Mouse (Mus musculus) midbrain, embryonic 13.5 days (tissue): ENCODE results near the gene Olfr976. TPM values are rescaled to one million over a fixed set of nuclear protein-coding genes. Genes with fewer than 3 reads are reported as not detected.
"Not testable (repeated sequence)": the region's sequence is repeated elsewhere in the genome, so short reads cannot be mapped to it uniquely, and the experiment has no call there.

Experiments
- ATAC-seq: fragments of 200-750 bp; cut with Nextera tagmentation; 2 replicates; pipeline ENCODE4 v1.8.0; 2017; ENCODE audit warnings: mild to moderate bottlenecking, moderate TSS enrichment, moderate library complexity
- H3K27ac ChIP-seq: fragments of 300-500 bp; sonication (generic); 2 replicates; pipeline ENCODE4 v1.5.1; 2015; ENCODE audit warnings: inconsistent platforms, mild to moderate bottlenecking, moderate library complexity
- H3K27me3 ChIP-seq: fragments of 300-500 bp; sonication (generic); 2 replicates; pipeline ENCODE4 v1.6.1; 2015; ENCODE audit warnings: mild to moderate bottlenecking, inconsistent platforms
- H3K36me3 ChIP-seq: fragments of 300-500 bp; sonication (generic); 2 replicates; pipeline ENCODE4 v1.6.1; 2015; ENCODE audit warnings: mild to moderate bottlenecking, inconsistent platforms
- H3K4me1 ChIP-seq: fragments of 300-500 bp; sonication (generic); replicated peaks from 2 replicates; pipeline ENCODE4 v1.6.1; 2015; ENCODE audit warnings: inconsistent platforms
- H3K4me2 ChIP-seq: fragments of 300-500 bp; sonication (generic); replicated peaks from 2 replicates; pipeline ENCODE4 v1.6.1; 2015; ENCODE audit warnings: moderate library complexity, mild to moderate bottlenecking, inconsistent platforms
- H3K4me3 ChIP-seq: fragments of 300-500 bp; sonication (generic); replicated peaks from 2 replicates; pipeline ENCODE4 v1.5.1; 2015; ENCODE audit warnings: mild to moderate bottlenecking, inconsistent platforms
- H3K9ac ChIP-seq: fragments of 300-500 bp; sonication (generic); replicated peaks from 2 replicates; pipeline ENCODE4 v1.6.1; 2015; ENCODE audit warnings: mild to moderate bottlenecking, inconsistent platforms
- H3K9me3 ChIP-seq: fragments of 300-500 bp; sonication (generic); 2 replicates; pipeline ENCODE4 v1.6.1; 2016; ENCODE audit warnings: mild to moderate bottlenecking, inconsistent platforms
- WGBS: fragments of 180-500 bp; shearing (Covaris S2); methylation state at CpG from one replicate; pipeline ENCODE4 v1.1.7; 2015; 5-methylcytosine and 5-hydroxymethylcytosine counted together
- polyA plus RNA-seq: library from polyadenylated mRNA; unstranded; fragments of >200 nt; fragmentation: Nextera tagmentation; extraction: Ambion mirVana; gene quantifications from 2 replicates; pipeline ENCODE4 v1.2.1, GENCODE M21; 2015

Olfr976 gene
- polyA plus RNA-seq: not detected in 2 replicates

DNA sequence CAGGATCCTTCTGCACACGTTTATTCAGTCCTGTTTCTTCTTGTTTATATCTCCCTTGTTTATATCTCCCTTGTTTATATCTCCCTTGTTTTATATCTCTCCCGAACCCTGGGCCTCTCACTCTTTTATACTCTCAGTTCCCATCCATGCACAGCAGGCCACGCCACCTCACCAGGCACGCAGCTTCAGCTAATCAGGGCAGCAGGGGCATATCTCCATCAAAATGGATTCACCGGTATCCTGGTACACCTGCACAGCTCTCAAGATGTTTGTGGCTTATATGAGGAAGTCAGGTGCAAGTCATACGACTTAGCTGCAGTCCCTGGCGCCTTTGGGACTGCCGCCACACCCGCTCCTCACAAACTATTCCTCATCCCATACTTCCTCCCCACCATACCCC, at the start of gene Olfr976:
Gene Olfr976, minus strand, starts transcription at position 101 of the 400 bp plus-strand sequence.
- not testable (repeated sequence) for H3K9ac ChIP-seq, H3K4me1 ChIP-seq, H3K9me3 ChIP-seq, H3K36me3 ChIP-seq, H3K4me2 ChIP-seq, H3K27ac ChIP-seq, H3K4me3 ChIP-seq, ATAC-seq, H3K27me3 ChIP-seq
- WGBS: 87% methylated on average over 8 of the region's 9 CpGs

DNA sequence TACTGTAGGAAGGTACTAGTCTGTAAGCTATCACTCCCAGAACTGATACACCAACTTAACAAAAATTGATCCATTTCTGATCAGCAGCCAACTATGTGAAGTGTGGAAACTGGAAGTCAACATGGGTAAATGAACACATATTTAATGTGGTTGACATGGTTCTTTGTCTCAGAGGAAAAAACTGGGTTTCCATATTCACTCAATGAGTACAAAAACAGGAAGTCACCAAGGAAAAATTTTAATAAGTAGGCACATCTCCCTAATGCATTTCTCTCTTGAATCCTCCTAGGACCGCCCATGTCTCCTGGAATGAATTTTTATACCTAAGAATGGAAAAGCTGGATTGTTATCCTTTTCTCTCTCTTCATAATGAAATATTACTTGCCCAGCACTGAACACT, 48.5 kb upstream of the Olfr976 start, which contains the start of gene Olfr980:
Gene Olfr980, minus strand, starts transcription at position 101 of the 400 bp plus-strand sequence.
- Histone ChIP-seq H3K4me3 (no peak within 1 kb of the TSS), H3K27me3 (no peaks in the 10 kb centered on the region), H3K4me2 (no peak within 1 kb of the TSS), H3K9ac (no peak within 1 kb of the TSS), H3K9me3 (no peaks in the 10 kb centered on the region), H3K36me3 (no peaks in the 10 kb centered on the region), H3K27ac (no peak within 1 kb of the TSS), H3K4me1 (no peaks in the 10 kb centered on the region)
- 90% methylated on average over 1 of the region's 1 CpGs for WGBS
- ATAC-seq: no peak

DNA sequence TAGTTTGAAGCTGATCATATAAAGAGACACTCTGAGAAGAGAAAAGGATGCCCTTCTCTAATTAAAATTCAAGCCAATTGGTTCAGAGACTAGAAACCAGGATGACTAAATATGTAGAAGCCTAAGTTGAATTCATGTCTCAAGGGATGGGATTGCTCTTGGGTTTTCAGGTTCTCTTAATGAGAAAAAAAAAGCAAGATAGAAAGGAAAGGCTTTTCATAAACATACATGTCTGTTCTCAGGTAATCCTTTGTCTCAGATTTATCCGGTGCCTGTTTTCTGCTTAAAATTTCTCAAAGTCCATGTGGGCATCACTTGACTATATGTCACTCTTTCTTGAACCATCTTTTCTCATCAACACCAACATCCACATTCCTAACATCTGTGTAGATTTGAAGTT, 42.4 kb upstream of the Olfr976 start, which contains the start of gene Olfr979:
Gene Olfr979, minus strand, starts transcription at position 101 of the 400 bp plus-strand sequence.
- Histone ChIP-seq H3K4me2 (no peak within 1 kb of the TSS), H3K9ac (no peak within 1 kb of the TSS), H3K4me1 (no peaks in the 10 kb centered on the region), H3K36me3 (no peaks in the 10 kb centered on the region), H3K27ac (no peak within 1 kb of the TSS), H3K4me3 (no peak within 1 kb of the TSS), H3K9me3 (no peaks in the 10 kb centered on the region), H3K27me3 (no peaks in the 10 kb centered on the region)
- ATAC-seq: no peak
- WGBS: 84% methylated on average over 1 of the region's 1 CpGs

DNA sequence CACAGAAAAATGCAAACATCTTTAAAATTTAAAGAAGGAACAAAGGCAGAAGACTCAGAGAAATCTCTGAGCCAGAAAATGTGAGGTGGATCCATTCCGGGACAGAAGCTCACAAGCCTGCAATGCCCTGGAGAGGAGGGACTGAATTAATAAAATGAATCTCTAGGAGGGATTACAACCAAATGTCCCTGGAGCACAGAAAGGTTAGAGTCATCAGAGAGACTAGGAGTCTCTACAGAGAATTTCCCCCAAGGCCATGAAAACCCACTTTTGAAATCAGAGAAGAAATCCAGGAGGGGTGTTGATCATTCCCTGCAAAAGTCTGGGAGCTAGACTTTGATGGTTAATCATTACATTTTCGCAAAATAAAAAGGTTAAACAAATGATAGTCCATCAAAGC, 30.9 kb upstream of the Olfr976 start, which contains the start of gene Olfr978:
Gene Olfr978, plus strand, starts transcription at position 301 of the 400 bp plus-strand sequence.
- Histone ChIP-seq H3K27me3 (no peaks in the 10 kb centered on the region), H3K36me3 (no peaks in the 10 kb centered on the region), H3K4me2 (no peak within 1 kb of the TSS), H3K9ac (no peak within 1 kb of the TSS), H3K27ac (no peak within 1 kb of the TSS), H3K4me3 (no peak within 1 kb of the TSS), H3K9me3 (no peaks in the 10 kb centered on the region), H3K4me1 (no peaks in the 10 kb centered on the region)
- WGBS: 79% methylated on average over 2 of the region's 2 CpGs
- no peak for ATAC-seq

DNA sequence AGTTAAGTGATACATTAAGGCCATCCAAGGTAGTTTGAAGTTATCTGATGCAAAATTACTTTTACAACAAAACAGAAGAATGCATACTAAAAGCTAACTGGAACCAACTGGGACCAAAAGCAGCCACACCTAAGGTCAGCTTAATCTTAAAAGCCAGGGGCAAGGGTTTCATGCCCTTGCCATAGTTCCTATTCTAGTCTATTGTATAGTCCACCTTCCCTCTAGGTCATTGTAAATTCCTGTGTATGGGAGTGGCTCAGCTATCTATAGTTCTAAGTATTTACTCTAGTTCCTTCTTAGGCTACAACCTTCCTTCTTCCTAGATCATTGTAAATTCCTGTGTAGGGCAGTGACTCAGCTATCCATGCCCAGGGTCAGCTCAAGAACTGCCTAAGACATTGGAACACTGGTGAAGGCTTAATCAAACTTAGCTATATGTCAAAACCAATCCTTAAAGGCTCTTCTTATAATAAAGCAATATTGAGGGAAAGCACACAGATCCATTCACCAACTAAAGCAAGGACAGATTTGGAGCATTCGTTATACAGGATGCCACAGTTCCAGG, 15.7 kb upstream of the Olfr976 start:
- WGBS: 83% methylated on average over 1 of the region's 1 CpGs
- not testable (repeated sequence) for H3K36me3 ChIP-seq, H3K9me3 ChIP-seq, H3K4me2 ChIP-seq, H3K27me3 ChIP-seq, H3K4me3 ChIP-seq, H3K27ac ChIP-seq, H3K9ac ChIP-seq, H3K4me1 ChIP-seq, ATAC-seq

DNA sequence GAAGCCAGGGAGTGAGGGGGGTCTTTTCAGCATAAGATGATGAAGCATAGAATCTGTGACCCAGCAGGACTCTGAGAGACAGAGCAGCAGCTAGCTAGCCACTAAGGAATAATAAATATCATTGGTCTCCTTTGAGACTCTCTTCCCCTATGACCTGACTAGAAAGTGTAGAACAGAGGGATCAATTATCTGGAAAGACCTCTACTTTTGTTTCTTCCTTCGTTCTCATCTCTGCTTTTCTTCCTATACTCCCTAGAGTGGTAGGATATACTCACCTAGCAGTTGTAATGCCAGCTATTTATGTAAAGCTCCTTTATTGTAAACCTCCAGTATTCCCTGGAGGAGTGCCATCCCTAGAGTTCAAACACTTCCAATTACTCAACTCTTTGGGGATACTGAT, 9.0 kb downstream of the Olfr976 start, which contains the start of gene Olfr975:
Gene Olfr975, minus strand, starts transcription at position 101 of the 400 bp plus-strand sequence.
- Histone ChIP-seq H3K36me3 (no peaks in the 10 kb centered on the region), H3K27me3 (no peaks in the 10 kb centered on the region)
- WGBS: 70% methylated on average over 1 of the region's 1 CpGs

DNA sequence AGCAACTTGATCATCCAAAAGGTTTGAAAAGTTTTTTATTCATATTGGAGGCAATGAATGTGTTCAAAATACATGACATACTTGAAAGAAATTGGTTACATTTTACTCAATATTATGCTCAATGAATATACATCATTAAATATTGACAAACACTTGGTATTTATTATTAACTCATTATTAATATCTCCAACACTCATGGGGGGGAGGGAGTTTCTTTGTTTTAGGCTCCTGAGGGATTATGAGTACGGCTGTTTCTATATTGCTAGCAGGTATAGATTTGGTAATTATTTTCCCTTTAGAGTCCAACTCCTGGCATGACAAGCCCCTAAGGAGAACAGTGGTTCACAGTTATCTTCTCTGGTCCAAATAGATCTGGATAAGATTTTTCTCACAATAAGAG, 23.7 kb downstream of the Olfr976 start, which contains the start of gene Olfr974:
Gene Olfr974, plus strand, starts transcription at position 301 of the 400 bp plus-strand sequence.
- no peak within 1 kb of the TSS for H3K4me3 ChIP-seq
- H3K4me2 ChIP-seq: no peak within 1 kb of the TSS
- no peaks in the 10 kb centered on the region for H3K9me3 ChIP-seq
- no peak within 1 kb of the TSS for H3K9ac ChIP-seq
- H3K4me1 ChIP-seq: no peaks in the 10 kb centered on the region
- 81% methylated on average over 1 of the region's 1 CpGs for WGBS
- no peaks in the 10 kb centered on the region for H3K36me3 ChIP-seq
- no peaks in the 10 kb centered on the region for H3K27me3 ChIP-seq
- H3K27ac ChIP-seq: no peak within 1 kb of the TSS
- no peak for ATAC-seq

More for the DNA sequence above, 9.0 kb downstream of the Olfr976 start, which contains the start of gene Olfr975:
- Histone ChIP-seq H3K9ac (no peak within 1 kb of the TSS), H3K4me2 (no peak within 1 kb of the TSS), H3K4me1 (no peaks in the 10 kb centered on the region), H3K4me3 (no peak within 1 kb of the TSS), H3K9me3 (no peaks in the 10 kb centered on the region), H3K27ac (no peak within 1 kb of the TSS)
- no peak for ATAC-seq

DNA sequence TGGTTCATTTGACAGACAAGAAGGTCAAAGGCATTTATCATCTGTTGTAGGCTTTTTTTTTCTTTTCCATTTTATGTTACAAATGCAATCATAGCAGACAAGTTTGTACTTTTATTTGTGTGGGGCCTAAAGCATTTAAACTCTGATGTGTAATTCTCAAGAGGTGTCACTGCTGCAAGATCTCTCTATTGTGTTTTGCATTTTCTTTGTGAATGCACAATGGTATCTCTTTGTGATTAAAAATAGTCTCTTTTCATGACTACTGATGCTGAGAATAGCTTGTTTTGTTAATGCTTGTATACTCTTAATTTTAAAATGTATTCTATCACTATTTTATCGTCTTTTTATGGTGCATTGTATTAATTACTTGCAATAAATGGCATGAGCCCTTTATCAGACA, 32.1 kb downstream of the Olfr976 start:
- not testable (repeated sequence) for H3K9me3 ChIP-seq

DNA sequence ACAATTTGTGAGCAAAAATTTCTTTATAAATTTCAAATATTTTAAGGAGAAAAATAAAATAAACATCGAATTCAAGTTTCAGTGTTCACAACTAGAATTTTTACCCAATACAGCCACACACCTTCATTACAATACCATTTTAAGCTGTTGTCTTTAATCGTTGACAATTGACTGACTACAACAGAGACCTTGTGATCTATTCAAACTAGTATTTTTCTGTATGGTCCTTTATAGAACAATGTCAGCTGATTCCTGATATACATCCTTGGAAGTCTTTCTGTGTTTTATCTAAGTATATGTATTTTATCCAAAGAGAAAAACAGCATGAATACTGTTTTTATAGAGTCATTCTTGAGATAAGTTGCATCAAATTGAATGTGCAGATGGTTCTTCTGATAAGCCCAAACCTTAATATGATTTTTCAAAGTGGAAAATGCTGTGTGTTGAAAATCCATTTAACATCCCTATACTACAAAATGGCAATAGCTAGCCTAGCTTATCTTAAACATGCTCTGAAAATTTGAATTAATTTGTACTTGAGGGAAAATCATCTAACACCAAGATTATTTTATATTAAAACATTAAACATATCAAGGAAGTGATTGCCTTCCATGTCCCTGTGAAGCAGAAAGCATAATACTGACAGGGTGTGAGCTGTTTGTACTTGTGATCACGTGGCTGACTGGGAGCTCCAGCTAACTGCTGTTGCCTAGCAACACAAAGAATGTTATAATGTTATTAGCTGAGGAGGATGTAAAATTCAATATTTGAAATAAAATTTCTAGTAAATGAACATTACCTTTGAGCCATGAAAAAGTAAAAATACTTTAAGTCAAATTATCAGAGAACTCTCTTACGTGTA, 32.7 kb downstream of the Olfr976 start:
- not testable (repeated sequence) for H3K4me2 ChIP-seq, H3K4me1 ChIP-seq, H3K9me3 ChIP-seq, H3K9ac ChIP-seq, H3K36me3 ChIP-seq, H3K4me3 ChIP-seq, H3K27me3 ChIP-seq, H3K27ac ChIP-seq
- WGBS: no CpG with 5 or more reads among the region's 4 CpGs
- ATAC-seq: peak; percentile 87

More for the DNA sequence above, 32.1 kb downstream of the Olfr976 start:
- 49% methylated on average over 1 of the region's 1 CpGs for WGBS
- ATAC-seq, H3K27me3 ChIP-seq, H3K4me1 ChIP-seq, H3K36me3 ChIP-seq, H3K4me3 ChIP-seq, H3K9ac ChIP-seq, H3K4me2 ChIP-seq, H3K27ac ChIP-seq: not testable (repeated sequence)

DNA sequence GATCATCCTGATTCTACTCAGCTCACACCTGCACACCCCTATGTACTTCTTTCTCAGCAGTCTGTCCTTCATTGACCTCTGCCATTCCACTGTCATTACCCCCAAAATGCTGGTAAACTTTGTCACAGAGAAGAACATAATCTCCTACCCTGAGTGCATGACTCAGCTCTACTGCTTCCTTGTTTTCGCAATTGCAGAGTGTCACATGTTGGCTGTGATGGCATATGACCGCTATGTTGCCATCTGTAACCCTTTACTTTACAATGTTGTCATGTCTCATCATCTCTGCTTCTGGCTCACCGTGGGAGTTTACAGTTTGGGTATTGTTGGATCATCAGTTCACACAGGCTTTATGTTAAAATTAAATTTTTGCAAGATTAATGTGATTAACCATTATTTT, 51.0 kb downstream of the Olfr976 start:
- no peaks in the 10 kb centered on the region for H3K27me3 ChIP-seq
- H3K4me3 ChIP-seq: no peak overlapping the region
- no peak for ATAC-seq
- H3K4me1 ChIP-seq: no peaks in the 10 kb centered on the region
- H3K36me3 ChIP-seq: no peaks in the 10 kb centered on the region
- H3K4me2 ChIP-seq: no peak overlapping the region
- 87% methylated on average over 3 of the region's 3 CpGs for WGBS
- H3K9ac ChIP-seq: no peak overlapping the region
- H3K27ac ChIP-seq: no peak overlapping the region
- no peaks in the 10 kb centered on the region for H3K9me3 ChIP-seq

DNA sequence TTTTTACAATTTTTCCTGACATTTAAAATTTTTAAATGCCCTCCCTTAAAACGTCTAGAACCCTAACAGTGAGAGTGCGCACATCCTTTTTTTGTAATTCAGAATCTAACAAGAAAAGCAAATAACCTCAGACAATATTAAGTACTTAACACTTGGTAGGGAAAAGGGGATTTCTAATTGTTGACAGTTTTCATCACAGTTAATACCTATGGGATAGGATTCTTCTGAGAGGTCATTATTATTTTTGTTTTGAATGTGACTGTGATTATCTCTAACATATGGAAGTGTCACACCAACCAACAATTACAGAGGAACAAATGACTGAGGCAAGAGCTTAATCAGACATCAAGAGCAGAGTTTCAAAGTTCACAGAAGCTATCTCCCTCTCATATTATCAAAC, 53.9 kb downstream of the Olfr976 start, which contains the start of gene Olfr229:
Gene Olfr229, plus strand, starts transcription at position 301 of the 400 bp plus-strand sequence.
- Histone ChIP-seq H3K9me3 (no peaks in the 10 kb centered on the region), H3K4me2 (no peak within 1 kb of the TSS)
- no peak for ATAC-seq

DNA sequence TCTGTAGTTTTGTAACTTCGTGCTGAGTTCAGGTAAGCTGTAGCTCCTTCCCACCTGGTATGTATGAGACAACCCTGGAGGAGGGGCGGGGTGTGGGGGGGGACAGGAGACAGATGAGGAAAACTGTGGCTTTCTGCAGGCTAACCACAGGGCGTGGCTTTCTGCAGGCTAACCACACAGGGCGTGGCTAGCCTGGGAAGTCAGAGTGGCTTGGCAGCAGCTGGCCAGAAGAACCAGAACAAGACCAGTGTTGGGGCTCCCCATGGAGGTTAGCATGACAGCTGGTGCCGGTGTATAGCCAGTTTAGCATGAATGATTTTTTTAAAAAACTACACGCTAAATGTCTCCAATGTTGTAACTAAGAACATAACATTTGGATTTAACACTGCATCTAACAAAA, 55.8 kb downstream of the Olfr976 start:
- 85% methylated on average over 6 of the region's 6 CpGs for WGBS
- Histone ChIP-seq H3K4me2 (no peak overlapping the region), H3K4me3 (no peak overlapping the region), H3K9ac (no peak overlapping the region), H3K27ac (no peak overlapping the region), H3K36me3 (no peaks in the 10 kb centered on the region), H3K9me3 (no peaks in the 10 kb centered on the region), H3K4me1 (no peaks in the 10 kb centered on the region), H3K27me3 (no peaks in the 10 kb centered on the region)
- ATAC-seq: no peak

More for the DNA sequence above, 53.9 kb downstream of the Olfr976 start, which contains the start of gene Olfr229:
- Histone ChIP-seq H3K4me1 (no peaks in the 10 kb centered on the region), H3K36me3 (no peaks in the 10 kb centered on the region), H3K4me3 (no peak within 1 kb of the TSS), H3K9ac (no peak within 1 kb of the TSS), H3K27ac (no peak within 1 kb of the TSS), H3K27me3 (no peaks in the 10 kb centered on the region)
- WGBS: 76% methylated on average over 2 of the region's 2 CpGs
